Mouse (Mus musculus) left cerebral cortex, postnatal 10 days (tissue): Measurements from ENCODE around the gene AU021092. TPM values are rescaled to one million over a fixed set of nuclear protein-coding genes. Genes with fewer than 3 reads are reported as not detected.
"Not testable (repeated sequence)": the region's sequence is repeated elsewhere in the genome, so short reads cannot be mapped to it uniquely, and the experiment has no call there.

Experiments used
- DNase-seq, 2 experiments: peaks; one replicate each; pipeline ENCODE4 v3.0.0; 2021 to 2022; ENCODE audit warnings: low spot score in 2 of 2, mixed read lengths in 1 of 2; ENCODE audit errors: extremely low spot score in 1 of 2
- intact Hi-C: fragments of 180-260 bp; cut with DNase I; formaldehyde crosslinking; loops from one replicate; pipeline ENCODE4 v1.15.1; 2025
- total RNA-seq, 2 experiments: library from RNA; stranded (reverse); gene quantifications; 2 replicates each; pipeline ENCODE4 v1.2.3; 2021

AU021092 gene
- 10 to 100 TPM; 11.0 to 12.5 TPM for total RNA-seq

DNA sequence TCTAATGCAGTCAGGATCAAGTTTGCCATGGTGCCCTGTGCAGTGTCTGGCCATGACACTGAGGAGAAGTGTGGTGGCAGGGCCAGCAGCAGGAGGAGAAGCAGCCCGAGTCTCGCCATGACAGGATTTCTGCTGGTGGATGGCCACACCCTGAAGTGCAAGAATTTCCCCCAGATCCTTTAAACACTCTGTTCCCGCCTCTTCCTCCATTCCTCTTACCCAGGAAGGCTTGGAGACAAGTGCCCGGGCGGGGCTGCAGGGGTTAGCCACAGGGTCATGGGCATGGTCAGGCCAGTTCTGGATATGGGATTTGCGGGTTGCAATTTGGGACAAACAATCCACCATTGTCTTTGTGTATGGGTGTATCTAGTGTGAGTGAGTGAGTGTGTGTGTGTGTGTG is at the start of gene AU021092:
AU021092 (minus strand) TSS at position 160 of the 400 bp plus-strand sequence.
- intact Hi-C loops: no loop called here
- DNase-seq: peak in 1 of 2 experiments; percentile 53

- intact Hi-C loops: no loop called here
- no peak for DNase-seq
These were observed 49.4 kb upstream of the AU021092 start for GRCm38 (mm10) chr16:5271411-5272035.

- intact Hi-C loops: no loop called here
- DNase-seq: no peak
These were observed 41.8 kb upstream of the AU021092 start for GRCm38 (mm10) chr16:5263926-5264325.

- intact Hi-C loops: no loop called here
- DNase-seq: no peak
These were observed 41.1 kb upstream of the AU021092 start for GRCm38 (mm10) chr16:5263156-5263555.

DNA sequence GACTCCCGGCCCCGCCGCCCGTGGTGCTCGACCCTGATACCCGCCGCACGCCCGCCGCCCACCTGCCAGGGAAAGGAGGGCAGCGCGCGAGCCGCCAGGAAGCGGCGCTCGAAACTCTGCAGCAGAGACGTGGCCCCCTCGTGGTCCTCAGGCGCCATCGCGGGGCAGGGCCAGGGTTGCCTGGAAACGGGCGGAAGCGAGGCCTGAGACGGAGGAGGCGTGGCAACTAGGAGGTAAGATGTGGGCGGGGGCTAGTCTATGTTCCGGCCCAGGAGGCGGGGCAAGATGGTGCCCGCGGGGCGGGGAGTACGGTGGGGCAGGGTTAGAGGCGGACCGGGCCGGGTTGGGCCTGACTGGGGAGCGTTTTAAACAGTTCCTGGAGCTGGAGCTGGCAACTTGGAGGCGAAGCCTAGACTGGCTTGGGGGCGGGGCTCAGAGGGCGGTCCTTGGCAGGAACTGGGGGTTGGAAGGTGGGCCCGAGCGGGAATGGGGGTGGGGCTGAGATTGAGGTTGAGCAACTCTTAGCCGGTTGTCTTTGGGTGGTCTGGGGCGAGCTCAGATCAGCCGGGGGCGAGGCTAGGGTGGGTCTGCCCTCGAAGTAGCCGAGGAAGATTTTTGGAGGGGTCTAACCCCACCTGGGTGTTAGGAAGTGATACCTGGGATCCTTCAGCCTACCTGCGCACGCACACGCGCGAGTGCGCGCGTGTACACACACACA is 33.8 kb upstream of the AU021092 start, which contains the start of gene Eef2kmt:
Eef2kmt (minus strand) TSS at position 205 of the 718 bp plus-strand sequence.
- peak; percentile 97 to 99 for DNase-seq
- intact Hi-C loops: no loop called here

GRCm38 (mm10) chr16:5255081-5255740 is 33.1 kb upstream of the AU021092 start:
- intact Hi-C loops: no loop called here
- no peak for DNase-seq

DNA sequence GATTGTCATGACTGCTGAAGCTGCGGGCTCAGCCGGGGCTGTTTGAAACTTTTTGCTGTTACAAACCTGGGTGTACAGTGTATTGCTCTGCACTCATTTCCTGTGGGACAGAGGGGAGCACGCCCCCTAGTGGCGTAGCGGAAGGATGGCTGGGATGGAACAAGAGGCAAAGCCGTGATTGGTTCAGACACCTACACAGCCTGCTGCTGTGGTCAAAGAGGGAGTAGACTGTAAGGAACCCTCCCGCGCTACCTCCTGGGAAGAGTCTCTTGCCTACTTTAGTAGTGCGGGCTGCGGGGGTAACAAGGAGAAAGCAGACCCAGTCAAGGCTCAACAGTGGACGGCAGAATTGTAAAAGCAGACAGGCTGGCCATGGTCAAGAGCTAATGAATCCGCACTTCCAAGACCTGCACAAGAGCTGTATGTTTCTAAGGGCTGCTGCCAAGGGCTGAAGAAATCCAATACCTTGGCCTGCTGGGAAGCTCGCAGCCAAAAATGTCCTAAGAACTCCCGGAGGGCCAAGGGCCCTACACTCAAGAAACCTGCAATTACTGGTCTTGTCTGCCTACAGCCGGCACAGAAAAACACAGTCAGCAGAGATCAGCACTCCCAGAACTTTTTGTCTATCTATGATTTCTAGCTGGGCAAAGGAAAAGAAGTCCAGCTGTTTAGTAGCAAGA is 32.4 kb upstream of the AU021092 start:
- intact Hi-C loops: no loop called here
- peak; percentile 46 to 86 for DNase-seq

DNA sequence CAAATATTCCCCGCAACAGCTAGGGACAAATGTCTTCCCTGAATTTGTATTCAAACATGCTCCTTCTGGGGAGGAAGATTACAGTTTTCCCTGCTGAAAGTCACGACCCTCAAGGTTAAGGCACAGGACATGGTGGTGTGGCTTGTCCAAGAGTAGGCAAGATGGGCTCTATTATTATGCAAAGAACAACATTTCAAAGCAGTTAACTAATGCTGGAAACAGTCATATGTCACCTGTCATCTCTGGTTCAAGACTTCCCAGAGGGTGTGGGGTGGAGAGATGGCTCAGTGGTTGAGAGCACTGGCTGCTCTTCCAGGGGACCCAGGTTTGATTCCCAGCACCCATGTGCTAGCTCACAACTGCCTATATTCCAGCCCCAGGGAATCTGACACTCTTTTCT is 30.2 kb upstream of the AU021092 start:
- intact Hi-C loops: no loop called here

DNA sequence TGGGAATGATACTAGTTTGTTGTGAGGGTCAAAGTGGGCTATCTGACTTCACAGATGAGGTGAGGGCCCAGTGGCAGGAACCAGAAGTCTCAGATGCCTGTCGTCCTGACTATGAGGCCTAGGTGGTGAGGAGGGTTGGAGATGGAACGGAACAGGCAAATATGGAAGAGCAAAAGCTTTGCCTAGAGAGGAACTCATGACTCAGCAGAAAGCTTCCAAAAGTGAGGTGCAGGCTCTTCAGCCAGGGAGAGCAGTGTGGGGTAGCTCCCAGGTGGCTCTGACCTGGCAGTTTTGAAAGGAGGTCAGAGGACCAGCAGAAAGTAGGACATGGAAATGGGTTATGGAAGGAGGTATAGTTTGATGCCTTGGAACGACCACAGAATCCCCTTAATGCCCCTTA is 28.8 kb upstream of the AU021092 start:
- intact Hi-C loops: no loop called here
- no peak for DNase-seq

More for the DNA sequence above, 30.2 kb upstream of the AU021092 start:
- no peak for DNase-seq

GRCm38 (mm10) chr16:5244411-5244810 is 22.3 kb upstream of the AU021092 start:
- intact Hi-C loops: loop anchor here (5.0 kb wide), 1 partner anchor 42 kb away; the partner anchor contains the start of gene Nagpa
- DNase-seq: peak in 1 of 2 experiments; percentile 80

DNA sequence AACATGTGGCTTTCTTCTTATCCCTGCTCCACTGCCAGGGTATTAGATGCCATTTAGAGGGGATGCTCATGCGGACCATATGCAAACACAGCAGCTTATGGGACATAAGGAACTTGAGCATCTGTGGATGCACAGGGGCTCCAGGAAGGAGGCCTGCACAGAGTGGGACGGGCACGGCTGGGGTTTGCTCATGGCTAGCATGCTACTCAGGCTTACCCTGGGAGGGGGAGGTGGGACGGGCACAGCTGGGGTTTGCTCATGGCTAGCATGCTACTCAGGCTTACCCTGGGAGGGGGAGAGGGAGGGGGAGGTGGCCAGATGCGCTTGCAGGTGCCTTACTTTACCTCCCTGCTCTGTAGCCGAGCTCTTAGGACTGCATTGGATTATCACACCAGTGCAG is 20.8 kb upstream of the AU021092 start:
- DNase-seq: no peak
- intact Hi-C loops: loop anchor here (5.0 kb wide), 1 partner anchor 41 kb away; the partner anchor contains the start of gene Nagpa

- DNase-seq: no peak
- intact Hi-C loops: loop anchor here (5.0 kb wide), 1 partner anchor 40 kb away; the partner anchor contains the start of gene Nagpa
These were observed 20.3 kb upstream of the AU021092 start for GRCm38 (mm10) chr16:5242355-5242754.

GRCm38 (mm10) chr16:5233418-5234313 is 11.6 kb upstream of the AU021092 start, which contains the start of gene Alg1:
TSS of gene Alg1 (plus strand) at chr16:5233621.
- intact Hi-C loops: no loop called here
- DNase-seq: peak; percentile 90 to 97

DNA sequence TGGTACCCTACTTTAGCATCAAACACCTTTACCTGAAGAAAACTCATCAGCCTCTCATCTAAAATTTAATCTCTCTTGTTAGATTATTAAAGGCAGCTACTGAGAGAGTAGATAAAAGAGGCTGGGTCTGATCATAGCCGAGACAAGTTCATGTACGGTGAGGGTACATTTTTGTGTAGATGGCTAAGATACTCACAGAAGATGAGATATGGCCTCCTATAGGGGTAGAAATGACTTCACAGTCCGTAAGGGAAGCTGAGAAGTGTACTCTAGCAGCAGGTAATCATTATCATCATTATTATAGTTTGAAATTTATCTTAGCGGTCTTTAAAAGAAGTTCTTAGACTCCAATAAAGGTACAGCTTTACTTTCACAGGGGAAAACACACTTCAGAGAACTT is 10.9 kb upstream of the AU021092 start:
- DNase-seq: no peak
- intact Hi-C loops: no loop called here

GRCm38 (mm10) chr16:5228103-5228502 is 6.0 kb upstream of the AU021092 start:
- intact Hi-C loops: not testable (repeated sequence)
- DNase-seq: peak in 1 of 2 experiments; percentile 3

DNA sequence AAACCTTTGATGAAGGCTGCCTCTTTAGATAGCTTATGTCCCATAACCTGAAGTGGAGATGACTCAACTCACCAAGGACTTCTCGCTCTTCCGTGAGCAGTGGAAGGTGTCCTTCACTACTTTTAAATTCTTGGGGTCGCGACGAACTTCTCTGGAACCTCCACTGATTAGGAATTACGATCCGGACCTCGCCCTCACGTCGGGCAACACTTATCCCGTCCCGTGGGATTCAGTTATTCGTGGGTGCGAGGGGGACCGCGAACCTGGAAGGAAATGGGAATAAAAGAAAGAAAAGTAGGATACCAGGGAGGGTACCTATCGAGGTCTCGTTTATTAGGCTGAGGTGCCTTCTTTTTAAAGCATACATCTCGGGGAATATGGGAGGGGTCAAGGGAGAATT is 5.4 kb upstream of the AU021092 start:
- intact Hi-C loops: not testable (repeated sequence)
- DNase-seq: peak in 1 of 2 experiments; percentile 7

GRCm38 (mm10) chr16:5226534-5226933 is 4.4 kb upstream of the AU021092 start:
- intact Hi-C loops: not testable (repeated sequence)
- DNase-seq: peak in 1 of 2 experiments; percentile 9

GRCm38 (mm10) chr16:5221403-5221802 is 696 bp downstream of the AU021092 start:
- DNase-seq: peak in 1 of 2 experiments; percentile 79
- intact Hi-C loops: no loop called here
